Mouse (Mus musculus) liver, embryonic 14.5 days (tissue): ENCODE measurements around the gene Bcl11a.

Source experiments
- CTCF ChIP-seq: IDR thresholded peaks from 2 replicates; pipeline ENCODE4 v1.5.1; 2016; ENCODE audit warnings: antibody characterized with exemption, low read depth, control low read depth
- EP300 ChIP-seq: IDR thresholded peaks from 2 replicates; pipeline ENCODE4 v1.6.1; 2016; ENCODE audit warnings: antibody characterized with exemption, low read depth

- TF ChIP-seq EP300 (no peak), CTCF (no peak)
These were observed 74.4 kb downstream of the Bcl11a start for GRCm38 (mm10) chr11:24152076-24152784.
